Mouse (Mus musculus): ENCODE data around the gene Adar. TPM values are rescaled to one million over a fixed set of nuclear protein-coding genes. Genes with fewer than 3 reads are reported as not detected.
A peak's percentile ranks its signal among the peaks of the same experiment; 100 is the strongest.

Adar gene
- total and polyA plus RNA-seq, 3 experiments = 11.5 to 33.1 (median 20.4) TPM

- Histone ChIP-seq H3K4me3 (replicated peaks in 1 of 3; ENCODE audit: low read depth in 2 of 3, low read length in 2 of 3, poor library complexity in 1 of 3) (no peak overlapping the region), H3K9ac (ENCODE audit: insufficient read depth, low read depth) (no peak overlapping the region), H3K9me3 (replicated peaks; ENCODE audit: low read length) (peaks cover 6% of the 10 kb centered on the region), H3K4me1 (ENCODE audit: control insufficient read depth in 1 of 2, insufficient read depth in 2 of 2) (peaks cover 6 to 11% of the 10 kb centered on the region in 2 experiments), H3K4me2 (ENCODE audit: insufficient read depth, low read depth, poor library complexity, severe bottlenecking) (no peak overlapping the region), H3K27me3 (replicated peaks) (no peaks in the 10 kb centered on the region), H3K79me2 (replicated peaks; ENCODE audit: control insufficient read depth, extremely low read depth, insufficient read depth, poor library complexity, severe bottlenecking) (no peaks in the 10 kb centered on the region), H3K27ac (ENCODE audit: insufficient read depth, low read depth) (no peak overlapping the region), H3K36me3 (replicated peaks in 1 of 2; ENCODE audit: control insufficient read depth in 1 of 2, insufficient read depth in 1 of 2, low read length in 1 of 2) (no peaks in the 10 kb centered on the region)
- TF ChIP-seq NELFE (IDR thresholded peaks at IDR 0.05; ENCODE audit: low read depth, low read length) = no peak
- no peak for TF ChIP-seq SIN3A (IDR thresholded peaks at IDR 0.05; ENCODE audit: low read length)
- TF ChIP-seq HCFC1 (IDR thresholded peaks at IDR 0.05; ENCODE audit: low read depth, low read length) = no peak
- no peak for TF ChIP-seq IRF4 (IDR thresholded peaks at IDR 0.05; ENCODE audit: low read depth, low read length)
- no peak for TF ChIP-seq JUN (IDR thresholded peaks at IDR 0.05; ENCODE audit: insufficient read depth, low read depth, low read length)
- TF ChIP-seq MAX (IDR thresholded peaks at IDR 0.05; ENCODE audit: low read length) = no peak
- no peak for TF ChIP-seq MXI1 (IDR thresholded peaks at IDR 0.05; ENCODE audit: low read depth, low read length)
- TF ChIP-seq ZC3H11A (IDR thresholded peaks at IDR 0.05; ENCODE audit: low read depth, low read length) = no peak
- TF ChIP-seq ZMIZ1 (IDR thresholded peaks at IDR 0.05; ENCODE audit: low read depth, low read length) = no peak
- no peak for TF ChIP-seq POLR2A (IDR thresholded peaks at IDR 0.05; ENCODE audit: low read depth, low read length)
- TF ChIP-seq TBP (conservative IDR thresholded peaks at IDR 0.05; ENCODE audit: low read depth, low read length) = no peak
- DNase-seq (ENCODE audit: extremely low read depth) = no peak
- dilution Hi-C loops (cut with MboI; ENCODE audit: extremely low pct_ligation_motif_present, extremely low pct_unique_long_range_greater_than_20kb, low sequenced_read_pairs) = no loop called here
- in situ Hi-C loops (cut with MboI; ENCODE audit: low pct_ligation_motif_present, low pct_unique_long_range_greater_than_20kb, low sequenced_read_pairs) = no loop called here
Measured at GRCm38 (mm10) chr3:89704064-89704463, 10.8 kb upstream of the Adar start.

GRCm38 (mm10) chr3:89715207-89715966 lies 565 bp downstream of the Adar start:
- peaks cover 6 to 42% of the 10 kb centered on the region in 2 experiments for H3K4me1 ChIP-seq (ENCODE audit: control insufficient read depth in 1 of 2, insufficient read depth in 2 of 2)
- dilution Hi-C loops (cut with MboI; ENCODE audit: extremely low pct_ligation_motif_present, extremely low pct_unique_long_range_greater_than_20kb, low sequenced_read_pairs) = no loop called here
- H3K9ac ChIP-seq (ENCODE audit: insufficient read depth, low read depth) = peak overlapping the region; percentile 85
- H3K9me3 ChIP-seq (replicated peaks; ENCODE audit: low read length) = peaks cover 2% of the 10 kb centered on the region
- H3K36me3 ChIP-seq (replicated peaks in 1 of 2; ENCODE audit: control insufficient read depth in 1 of 2, insufficient read depth in 1 of 2, low read length in 1 of 2) = peaks cover 0 to 18% of the 10 kb centered on the region in 2 experiments
- peak overlapping the region; percentile 69 for H3K4me2 ChIP-seq (ENCODE audit: insufficient read depth, low read depth, poor library complexity, severe bottlenecking)
- H3K27ac ChIP-seq (ENCODE audit: insufficient read depth, low read depth) = 0 out of 2 replicates have a peak overlapping the region, but pooled peaks have one; percentile 12
- in situ Hi-C loops (cut with MboI; ENCODE audit: low pct_ligation_motif_present, low pct_unique_long_range_greater_than_20kb, low sequenced_read_pairs) = no loop called here
- TF ChIP-seq MAX (IDR thresholded peaks at IDR 0.05; ENCODE audit: low read length) (no peak), ZKSCAN1 (IDR thresholded peaks at IDR 0.05; ENCODE audit: borderline replicate concordance, low read depth, low read length) (no peak), MXI1 (IDR thresholded peaks at IDR 0.05; ENCODE audit: low read depth, low read length) (no peak), MYC (IDR thresholded peaks at IDR 0.05; ENCODE audit: low read depth, low read length) (no peak), E2F4 (IDR thresholded peaks at IDR 0.05; ENCODE audit: insufficient replicate concordance, low read depth, low read length) (no peak), USF2 (conservative IDR thresholded peaks at IDR 0.05; ENCODE audit: low read depth, low read length) (no peak), ZC3H11A (IDR thresholded peaks at IDR 0.05; ENCODE audit: low read depth, low read length) (no peak), CHD2 (IDR thresholded peaks at IDR 0.05; ENCODE audit: low read length) (no peak), MAFK (IDR thresholded peaks at IDR 0.05; ENCODE audit: insufficient replicate concordance, low read length) (no peak), SMC3 (IDR thresholded peaks at IDR 0.05; ENCODE audit: low read depth, low read length) (no peak), JUND (conservative IDR thresholded peaks at IDR 0.05; ENCODE audit: low read depth, low read length) (no peak), BHLHE40 (IDR thresholded peaks at IDR 0.05; ENCODE audit: low read depth, low read length) (no peak), GABPA (IDR thresholded peaks at IDR 0.05; ENCODE audit: insufficient replicate concordance, low read depth, low read length) (no peak)
- no peak for DNase-seq (ENCODE audit: extremely low read depth)
- H3K79me2 ChIP-seq (replicated peaks; ENCODE audit: control insufficient read depth, extremely low read depth, insufficient read depth, poor library complexity, severe bottlenecking) = no peaks in the 10 kb centered on the region; the same call in none of the 2 replicates
- no peaks in the 10 kb centered on the region for H3K27me3 ChIP-seq (replicated peaks)
- peak overlapping the region; percentile 74 to 100 (median 96) for H3K4me3 ChIP-seq (replicated peaks in 1 of 3; ENCODE audit: low read depth in 2 of 3, low read length in 2 of 3, poor library complexity in 1 of 3)
